Mouse (Mus musculus): ENCODE measurements at regions not wholly inside any gene's neighbourhood (a gene's known extent, or its start where the extent isn't known, plus 50 kb on each side); places are given as distances from the start of the nearest gene placed in this dataset.

GRCm38 (mm10) chr7:66478106-66478505 lies 50.8 kb upstream of the Aldh1a3 start:
- DNase-seq (ENCODE audit: extremely low read depth) = no peak
- no peaks in the 10 kb centered on the region for H3K9me3 ChIP-seq (replicated peaks; ENCODE audit: low read length)
- H3K4me1 ChIP-seq (ENCODE audit: control insufficient read depth in 1 of 2, insufficient read depth in 2 of 2) = peaks cover 0 to 3% of the 10 kb centered on the region in 2 experiments; a peak in 1 of 4 replicates
- no peak for TF ChIP-seq JUN (IDR thresholded peaks at IDR 0.05; ENCODE audit: insufficient read depth, low read depth, low read length)
- TF ChIP-seq E2F4 (IDR thresholded peaks at IDR 0.05; ENCODE audit: insufficient replicate concordance, low read depth, low read length) = no peak
- no peak for TF ChIP-seq NELFE (IDR thresholded peaks at IDR 0.05; ENCODE audit: low read depth, low read length)
- TF ChIP-seq ZKSCAN1 (IDR thresholded peaks at IDR 0.05; ENCODE audit: borderline replicate concordance, low read depth, low read length) = no peak
- no peak for TF ChIP-seq MYC (IDR thresholded peaks at IDR 0.05; ENCODE audit: low read depth, low read length)
- no peaks in the 10 kb centered on the region for H3K79me2 ChIP-seq (replicated peaks; ENCODE audit: control insufficient read depth, extremely low read depth, insufficient read depth, poor library complexity, severe bottlenecking)
- no peak overlapping the region for H3K4me2 ChIP-seq (ENCODE audit: insufficient read depth, low read depth, poor library complexity, severe bottlenecking)
- no peak overlapping the region for H3K27ac ChIP-seq (ENCODE audit: insufficient read depth, low read depth)
- H3K27me3 ChIP-seq (replicated peaks) = peaks cover 51% of the 10 kb centered on the region
- dilution Hi-C loops (cut with MboI; ENCODE audit: extremely low pct_ligation_motif_present, extremely low pct_unique_long_range_greater_than_20kb, low sequenced_read_pairs) (no loop called here), in situ Hi-C loops (cut with MboI; ENCODE audit: low pct_ligation_motif_present, low pct_unique_long_range_greater_than_20kb, low sequenced_read_pairs) (no loop called here)
- H3K36me3 ChIP-seq (replicated peaks in 1 of 2; ENCODE audit: control insufficient read depth in 1 of 2, insufficient read depth in 1 of 2, low read length in 1 of 2) = no peaks in the 10 kb centered on the region
- H3K4me3 ChIP-seq (replicated peaks in 1 of 3; ENCODE audit: low read depth in 2 of 3, low read length in 2 of 3, poor library complexity in 1 of 3) = no peak overlapping the region
- H3K9ac ChIP-seq (ENCODE audit: insufficient read depth, low read depth) = no peak overlapping the region

- Histone ChIP-seq H3K27ac (ENCODE audit: insufficient read depth, low read depth) (no peak overlapping the region), H3K4me2 (ENCODE audit: insufficient read depth, low read depth, poor library complexity, severe bottlenecking) (no peak overlapping the region), H3K9ac (ENCODE audit: insufficient read depth, low read depth) (no peak overlapping the region), H3K9me3 (replicated peaks; ENCODE audit: low read length) (peaks cover 4% of the 10 kb centered on the region), H3K4me3 (replicated peaks in 1 of 3; ENCODE audit: low read depth in 2 of 3, low read length in 2 of 3, poor library complexity in 1 of 3) (no peak overlapping the region), H3K36me3 (replicated peaks in 1 of 2; ENCODE audit: control insufficient read depth in 1 of 2, insufficient read depth in 1 of 2, low read length in 1 of 2) (no peaks in the 10 kb centered on the region), H3K27me3 (replicated peaks) (peaks cover 48% of the 10 kb centered on the region), H3K79me2 (replicated peaks; ENCODE audit: control insufficient read depth, extremely low read depth, insufficient read depth, poor library complexity, severe bottlenecking) (no peaks in the 10 kb centered on the region), H3K4me1 (ENCODE audit: control insufficient read depth in 1 of 2, insufficient read depth in 2 of 2) (peaks cover 0 to 3% of the 10 kb centered on the region in 2 experiments; a peak in 1 of 4 replicates)
- TF ChIP-seq MEF2A (IDR thresholded peaks at IDR 0.05; ENCODE audit: borderline replicate concordance, low read depth, low read length) (no peak), MAX (IDR thresholded peaks at IDR 0.05; ENCODE audit: low read length) (no peak), ELF1 (IDR thresholded peaks at IDR 0.05; ENCODE audit: low read depth, low read length) (no peak), E2F4 (IDR thresholded peaks at IDR 0.05; ENCODE audit: insufficient replicate concordance, low read depth, low read length) (no peak), ZC3H11A (IDR thresholded peaks at IDR 0.05; ENCODE audit: low read depth, low read length) (no peak), RCOR1 (conservative IDR thresholded peaks at IDR 0.05; ENCODE audit: low read depth, low read length) (no peak), UBTF (IDR thresholded peaks at IDR 0.05; ENCODE audit: low read depth, low read length) (no peak), CHD1 (IDR thresholded peaks at IDR 0.05; ENCODE audit: low read depth, low read length) (no peak), TCF12 (IDR thresholded peaks at IDR 0.05; ENCODE audit: low read depth, low read length) (no peak), MYC (IDR thresholded peaks at IDR 0.05; ENCODE audit: low read depth, low read length) (no peak), TBP (conservative IDR thresholded peaks at IDR 0.05; ENCODE audit: low read depth, low read length) (no peak), JUND (conservative IDR thresholded peaks at IDR 0.05; ENCODE audit: low read depth, low read length) (no peak), ZKSCAN1 (IDR thresholded peaks at IDR 0.05; ENCODE audit: borderline replicate concordance, low read depth, low read length) (no peak), SIN3A (IDR thresholded peaks at IDR 0.05; ENCODE audit: low read length) (no peak), HCFC1 (IDR thresholded peaks at IDR 0.05; ENCODE audit: low read depth, low read length) (no peak), EP300 (IDR thresholded peaks at IDR 0.05; ENCODE audit: low read length) (no peak), NELFE (IDR thresholded peaks at IDR 0.05; ENCODE audit: low read depth, low read length) (no peak), GABPA (IDR thresholded peaks at IDR 0.05; ENCODE audit: insufficient replicate concordance, low read depth, low read length) (no peak)
- dilution Hi-C loops (cut with MboI; ENCODE audit: extremely low pct_ligation_motif_present, extremely low pct_unique_long_range_greater_than_20kb, low sequenced_read_pairs) (no loop called here), in situ Hi-C loops (cut with MboI; ENCODE audit: low pct_ligation_motif_present, low pct_unique_long_range_greater_than_20kb, low sequenced_read_pairs) (no loop called here)
- DNase-seq (ENCODE audit: extremely low read depth) = no peak
Measured at GRCm38 (mm10) chr7:66477475-66477874, 50.2 kb upstream of the Aldh1a3 start.
